Mouse (Mus musculus) kidney, postnatal 0 days (tissue): ENCODE data around the gene Tbc1d10a. TPM values are rescaled to one million over a fixed set of nuclear protein-coding genes. Genes with fewer than 3 reads are reported as not detected.

ENCODE experiments used
- ATAC-seq: fragments of 200-750 bp; cut with Nextera tagmentation; replicated peaks from 2 replicates; pipeline ENCODE4 v1.8.0; 2017; ENCODE audit warnings: low read depth, moderate number of reproducible peaks, moderate TSS enrichment, moderate library complexity; ENCODE audit not compliant: low FRiP score
- DNase-seq: peaks from one replicate; pipeline ENCODE4 v3.0.0-alpha.2; 2016; ENCODE audit warnings: low spot score
- H3K27ac ChIP-seq: fragments of 300-500 bp; sonication (generic); 2 replicates; pipeline ENCODE4 v1.5.1; 2014; ENCODE audit warnings: mild to moderate bottlenecking
- H3K27me3 ChIP-seq: fragments of 300-500 bp; sonication (generic); 2 replicates; pipeline ENCODE4 v1.6.1; 2014; ENCODE audit warnings: low read length, mixed read lengths; ENCODE audit not compliant: insufficient read depth
- H3K36me3 ChIP-seq: fragments of 300-500 bp; sonication (generic); 2 replicates; pipeline ENCODE4 v1.6.1; 2014; ENCODE audit warnings: low read length, mixed read lengths; ENCODE audit not compliant: insufficient read depth
- H3K4me1 ChIP-seq: fragments of 300-500 bp; sonication (generic); replicated peaks from 2 replicates; pipeline ENCODE4 v1.6.1; 2014; ENCODE audit warnings: antibody characterized with exemption, low read length, mixed read lengths; ENCODE audit not compliant: insufficient read depth
- H3K4me2 ChIP-seq: fragments of 300-500 bp; sonication (generic); 2 replicates; pipeline ENCODE4 v1.6.1; 2014; ENCODE audit warnings: mild to moderate bottlenecking, low read length, moderate library complexity, mixed read lengths
- H3K4me3 ChIP-seq: fragments of 300-500 bp; sonication (generic); replicated peaks from 2 replicates; pipeline ENCODE4 v1.5.1; 2014; ENCODE audit warnings: low read depth, low read length
- H3K9ac ChIP-seq: fragments of 300-500 bp; sonication (generic); 2 replicates; pipeline ENCODE4 v1.6.1; 2014; ENCODE audit warnings: low read depth, low read length
- H3K9me3 ChIP-seq: fragments of 300-500 bp; sonication (generic); replicated peaks from 2 replicates; pipeline ENCODE4 v1.6.1; 2016; ENCODE audit warnings: low read length, inconsistent platforms, mixed read lengths
- CTCF ChIP-seq: IDR thresholded peaks from 2 replicates; pipeline ENCODE4 v1.5.1; 2016; ENCODE audit warnings: antibody characterized with exemption, low read depth, mild to moderate bottlenecking, moderate library complexity
- WGBS: fragments of 180-500 bp; shearing (Covaris S2); extraction: QIAGEN DNeasy Blood & Tissue Kit; methylation state at CpG from one replicate; pipeline ENCODE4 v1.1.7; 2014; 5-methylcytosine and 5-hydroxymethylcytosine counted together
- polyA plus RNA-seq: library from polyadenylated mRNA; unstranded; fragments of >200 nt; fragmentation: Nextera tagmentation; extraction: Ambion mirVana; gene quantifications from 2 replicates; pipeline ENCODE4 v1.2.1, GENCODE M21; 2015

Tbc1d10a gene
- polyA plus RNA-seq, 1 experiment from 2014 or later = 40.6 TPM

DNA sequence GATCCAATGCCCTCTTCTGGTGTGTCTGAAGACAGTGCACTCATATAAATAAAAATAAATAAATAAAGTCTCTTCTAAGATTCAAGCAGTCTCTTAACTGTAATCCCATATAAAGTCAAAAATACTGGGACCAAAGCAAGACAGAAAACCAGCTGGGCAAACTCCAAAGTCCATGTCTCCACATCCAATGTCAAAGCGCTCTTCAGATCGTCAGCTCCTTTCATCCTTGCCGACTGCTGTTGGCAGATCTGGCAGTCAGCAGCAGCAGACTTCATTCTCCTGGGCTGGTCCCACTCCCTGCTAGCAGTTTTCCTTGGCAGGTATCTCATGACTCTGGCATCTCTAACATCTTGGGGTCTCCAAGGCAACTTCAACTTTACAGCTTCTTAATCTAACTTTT, 27.9 kb upstream of the Tbc1d10a start:
- ATAC-seq = no peak
- no peak overlapping the region for H3K4me2 ChIP-seq
- peaks cover 18% of the 10 kb centered on the region; the same call in 1 of the 2 replicates for H3K4me1 ChIP-seq
- H3K4me3 ChIP-seq = no peak overlapping the region
- H3K27me3 ChIP-seq = no peaks in the 10 kb centered on the region
- no peaks in the 10 kb centered on the region for H3K9me3 ChIP-seq
- peaks cover 10% of the 10 kb centered on the region; the same call in 1 of the 2 replicates for H3K36me3 ChIP-seq
- no peak for TF ChIP-seq CTCF
- H3K9ac ChIP-seq = no peak overlapping the region
- no peak overlapping the region for H3K27ac ChIP-seq
- 88% methylated on average over 3 of the region's 3 CpGs for WGBS
- no peak for DNase-seq

DNA sequence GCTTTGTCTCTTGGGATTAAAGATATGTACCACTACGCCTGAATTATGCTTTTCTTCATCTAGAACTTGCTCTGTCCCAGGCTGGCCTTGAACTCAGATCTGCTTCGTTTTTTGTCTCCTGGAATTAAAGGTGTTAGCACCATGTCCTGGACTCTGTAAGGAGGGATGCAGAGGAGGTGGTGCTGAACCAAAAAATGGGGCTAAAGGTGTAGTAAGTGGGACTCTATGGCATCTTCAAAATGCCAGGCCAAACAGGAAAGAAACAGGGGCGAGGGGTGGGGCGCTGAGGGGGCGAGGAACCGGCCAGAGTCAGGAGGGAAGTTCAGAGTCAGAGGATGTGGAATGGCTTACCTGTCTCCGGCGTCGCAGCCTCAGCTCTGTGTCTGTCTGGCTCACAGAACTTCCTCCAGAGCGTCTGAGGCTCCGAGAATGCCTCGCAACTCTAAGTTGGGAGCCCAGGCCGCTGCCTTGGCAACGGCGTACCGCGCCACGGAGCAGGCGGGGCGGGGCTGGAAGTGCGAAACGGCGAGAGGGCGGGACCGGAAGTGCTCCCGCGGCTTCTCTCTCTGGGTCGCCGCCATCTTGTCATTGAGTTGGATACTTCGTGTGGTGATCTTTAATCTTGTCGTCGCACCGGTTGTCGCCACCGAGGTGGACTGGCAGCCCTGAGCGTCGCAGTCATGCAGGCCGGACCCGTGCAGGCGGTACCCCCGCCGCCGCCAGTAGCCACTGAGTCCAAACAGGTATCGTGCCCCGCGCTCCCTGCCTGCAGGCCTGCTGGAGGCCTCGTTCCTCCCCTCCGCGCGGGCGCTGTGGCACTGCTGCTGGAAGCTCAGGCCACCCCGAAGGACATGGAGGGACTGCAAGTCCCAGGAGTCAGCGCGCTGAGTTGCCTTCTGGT, 26.5 kb upstream of the Tbc1d10a start, which contains the start of the genes Ccdc157 and Sf3a1:
Gene Ccdc157, minus strand, starts transcription at position 486 of the 901 bp plus-strand sequence.
Gene Sf3a1, plus strand, starts transcription at position 543 of the 901 bp plus-strand sequence.
- Histone ChIP-seq H3K4me1 (peaks cover 18% of the 10 kb centered on the region; the same call in 1 of the 2 replicates), H3K4me2 (peak within 1 kb of the TSS; percentile 90), H3K36me3 (peaks cover 10% of the 10 kb centered on the region; the same call in 1 of the 2 replicates), H3K9ac (peak within 1 kb of the TSS; percentile 73), H3K27me3 (no peaks in the 10 kb centered on the region), H3K4me3 (peak within 1 kb of the TSS; percentile 64), H3K9me3 (no peaks in the 10 kb centered on the region), H3K27ac (peak within 1 kb of the TSS; percentile 86)
- TF ChIP-seq CTCF = 0 out of 2 replicates have a peak, but pooled peaks have one; percentile 1
- peak; percentile 97 for DNase-seq
- peak; percentile 97 for ATAC-seq
- under 1% methylated on average over 54 of the region's 54 CpGs for WGBS

DNA sequence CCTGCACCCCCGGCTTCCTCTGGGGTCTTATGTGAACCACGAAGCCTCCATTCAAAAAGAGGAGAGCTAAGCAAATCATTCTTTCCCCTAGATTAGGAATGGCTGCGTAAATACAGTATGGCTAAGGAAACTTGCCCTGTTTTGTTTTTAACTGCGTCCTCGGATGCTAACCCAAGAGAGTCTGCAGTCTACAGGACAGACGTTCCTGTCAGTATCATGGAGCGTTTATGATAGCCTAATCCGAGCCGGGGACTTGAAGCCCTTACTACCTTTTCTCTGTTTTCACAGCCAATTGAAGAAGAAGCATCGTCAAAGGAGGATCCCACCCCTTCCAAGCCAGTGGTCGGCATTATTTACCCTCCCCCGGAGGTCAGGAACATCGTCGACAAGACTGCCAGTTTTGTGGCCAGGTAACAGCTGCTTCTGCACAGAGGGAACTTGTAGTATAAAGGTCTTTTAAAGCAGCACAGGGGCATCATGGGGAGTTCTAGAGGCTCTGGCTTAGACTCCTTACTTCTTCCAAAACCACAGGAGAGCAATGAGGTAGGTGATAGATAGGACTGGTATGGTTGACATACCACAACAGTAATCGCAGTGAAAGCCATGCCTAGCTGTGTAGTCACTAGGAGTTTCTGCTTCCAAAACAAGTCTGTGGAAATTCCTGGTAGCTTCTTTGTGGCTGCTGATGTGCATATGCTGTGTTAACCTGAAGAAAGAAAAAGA, 25.7 kb upstream of the Tbc1d10a start:
- Histone ChIP-seq H3K4me2 (peak overlapping the region; percentile 90), H3K36me3 (peaks cover 14% of the 10 kb centered on the region; the same call in 1 of the 2 replicates), H3K27me3 (no peaks in the 10 kb centered on the region), H3K9ac (peak overlapping the region; percentile 73), H3K4me1 (peaks cover 18% of the 10 kb centered on the region; the same call in 1 of the 2 replicates), H3K27ac (peak overlapping the region; percentile 86), H3K4me3 (peak overlapping the region; percentile 64), H3K9me3 (no peaks in the 10 kb centered on the region)
- ATAC-seq = no peak
- DNase-seq = no peak
- 6% methylated on average over 15 of the region's 15 CpGs for WGBS
- no peak for TF ChIP-seq CTCF

DNA sequence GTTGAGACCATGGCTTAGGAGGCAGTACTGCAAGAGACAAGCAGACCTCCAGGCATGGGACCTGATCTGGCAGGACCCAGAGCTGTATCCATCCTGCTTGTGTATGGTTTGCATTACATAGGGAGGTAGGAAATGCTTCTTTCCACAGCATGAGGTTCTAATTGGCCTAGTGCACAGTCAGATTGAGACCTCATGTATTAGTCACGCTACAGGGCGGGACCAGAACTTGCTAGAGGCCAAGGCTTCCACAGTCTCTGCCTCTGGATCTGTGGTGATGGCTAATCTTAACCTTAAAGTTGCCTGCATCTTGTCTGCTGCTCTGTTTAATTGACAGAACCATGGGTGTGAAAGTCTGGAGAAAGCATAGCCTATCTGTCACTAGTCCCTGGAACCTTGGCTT, 21.9 kb upstream of the Tbc1d10a start:
- Histone ChIP-seq H3K36me3 (peaks cover 45% of the 10 kb centered on the region), H3K4me2 (no peak overlapping the region), H3K4me3 (no peak overlapping the region), H3K27ac (no peak overlapping the region), H3K27me3 (no peaks in the 10 kb centered on the region), H3K9me3 (no peaks in the 10 kb centered on the region), H3K4me1 (peaks cover 15% of the 10 kb centered on the region; the same call in 1 of the 2 replicates), H3K9ac (no peak overlapping the region)
- no peak for ATAC-seq
- TF ChIP-seq CTCF = no peak
- DNase-seq = no peak
- WGBS = 86% methylated on average over 2 of the region's 2 CpGs

- Histone ChIP-seq H3K27ac (no peak overlapping the region), H3K9ac (no peak overlapping the region), H3K4me3 (no peak overlapping the region), H3K4me1 (peaks cover 4% of the 10 kb centered on the region; the same call in 1 of the 2 replicates), H3K27me3 (no peaks in the 10 kb centered on the region), H3K9me3 (no peaks in the 10 kb centered on the region), H3K36me3 (peaks cover 60% of the 10 kb centered on the region), H3K4me2 (no peak overlapping the region)
- ATAC-seq (no peak), DNase-seq (no peak)
- no peak for TF ChIP-seq CTCF
- WGBS = 89% methylated on average over 7 of the region's 7 CpGs
Observed at GRCm38 (mm10) chr11:4166467-4167090, 20.0 kb upstream of the Tbc1d10a start.

- WGBS = 69% methylated on average over 5 of the region's 5 CpGs
- no peak for TF ChIP-seq CTCF
- no peak overlapping the region for H3K27ac ChIP-seq
- no peak overlapping the region for H3K4me2 ChIP-seq
- no peak overlapping the region for H3K9ac ChIP-seq
- ATAC-seq (no peak), DNase-seq (no peak)
- H3K9me3 ChIP-seq = no peaks in the 10 kb centered on the region
- no peak overlapping the region for H3K4me3 ChIP-seq
- H3K4me1 ChIP-seq = no peaks in the 10 kb centered on the region
- peaks cover 94% of the 10 kb centered on the region for H3K36me3 ChIP-seq
- no peaks in the 10 kb centered on the region for H3K27me3 ChIP-seq
Observed at GRCm38 (mm10) chr11:4174586-4174985, 12.0 kb upstream of the Tbc1d10a start.
